Mouse (Mus musculus): ENCODE results near the gene Neu3. TPM values are rescaled to one million over a fixed set of nuclear protein-coding genes. Genes with fewer than 3 reads are reported as not detected.

Neu3 gene
- total and polyA plus RNA-seq, 3 experiments, result 8.5 to 11.5 (median 11.0) TPM

DNA sequence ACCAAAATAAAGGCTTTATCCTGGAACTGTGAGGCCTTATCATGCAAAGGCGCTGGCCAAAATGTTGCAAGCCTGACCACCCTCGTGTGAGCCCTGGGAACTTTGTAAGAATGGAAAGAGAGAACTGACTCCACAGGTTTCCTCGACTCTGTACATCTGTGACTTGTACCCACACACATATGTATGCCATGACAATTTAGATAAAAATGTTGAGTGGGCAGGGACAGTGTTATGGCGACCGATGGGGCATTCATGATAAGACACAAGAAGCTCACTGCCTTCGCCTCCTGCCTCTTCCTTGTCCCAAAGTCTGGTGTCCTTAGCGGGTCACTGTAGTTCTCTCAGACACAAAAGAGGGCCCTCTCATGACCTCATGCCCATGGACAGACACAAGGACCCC, 29.1 kb downstream of the Neu3 start:
- no peak overlapping the region for H3K27ac ChIP-seq (ENCODE audit: insufficient read depth, low read depth)

DNA sequence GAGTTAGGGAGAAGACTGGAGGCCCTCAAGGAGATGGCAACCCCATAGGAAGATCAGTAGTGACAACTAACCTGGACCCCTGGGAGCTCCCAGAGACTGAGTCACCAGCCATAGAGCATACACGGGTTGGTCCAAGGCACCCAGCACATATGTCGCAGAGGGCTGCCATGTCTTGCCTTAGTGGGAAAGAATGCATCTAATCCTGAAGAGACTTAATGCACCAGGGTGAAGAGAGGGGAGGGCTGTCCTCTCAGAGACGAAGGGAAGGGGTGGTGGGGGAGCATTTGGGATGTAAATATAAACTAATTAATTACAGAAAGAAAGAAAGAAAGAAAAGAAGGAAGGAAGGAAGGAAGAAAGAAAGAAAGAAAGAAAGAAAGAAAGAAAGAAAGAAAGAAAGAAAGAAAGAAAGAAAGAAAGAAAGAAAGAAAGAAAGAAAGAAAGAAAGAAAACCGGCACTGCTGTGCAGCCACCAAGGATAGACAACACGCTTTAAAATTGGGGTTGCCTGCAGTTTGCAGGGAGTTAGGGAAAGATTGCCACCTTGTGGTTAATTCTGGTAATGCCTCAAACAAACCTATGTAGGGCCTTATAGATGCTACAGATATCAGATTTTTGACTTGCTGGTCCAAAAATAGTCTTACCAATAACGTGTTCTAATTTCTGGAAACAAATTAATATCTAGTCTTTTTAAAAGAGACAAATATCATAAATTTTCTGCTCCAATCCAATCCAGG, 30.1 kb downstream of the Neu3 start:
- Histone ChIP-seq H3K4me1 (ENCODE audit: control insufficient read depth in 1 of 2, insufficient read depth in 2 of 2) (peaks cover 15 to 41% of the 10 kb centered on the region in 2 experiments), H3K36me3 (replicated peaks in 1 of 2; ENCODE audit: control insufficient read depth in 1 of 2, insufficient read depth in 1 of 2, low read length in 1 of 2) (no peaks in the 10 kb centered on the region), H3K79me2 (replicated peaks; ENCODE audit: control insufficient read depth, extremely low read depth, insufficient read depth, poor library complexity, severe bottlenecking) (no peaks in the 10 kb centered on the region), H3K9ac (ENCODE audit: insufficient read depth, low read depth) (no peak overlapping the region), H3K4me3 (replicated peaks in 1 of 3; ENCODE audit: low read depth in 2 of 3, low read length in 2 of 3, poor library complexity in 1 of 3) (no peak overlapping the region), H3K4me2 (ENCODE audit: insufficient read depth, low read depth, poor library complexity, severe bottlenecking) (no peak overlapping the region), H3K9me3 (replicated peaks; ENCODE audit: low read length) (peaks cover 17% of the 10 kb centered on the region), H3K27me3 (replicated peaks) (no peaks in the 10 kb centered on the region), H3K27ac (ENCODE audit: insufficient read depth, low read depth) (no peak overlapping the region)
- in situ Hi-C loops (cut with MboI; ENCODE audit: low pct_ligation_motif_present, low pct_unique_long_range_greater_than_20kb, low sequenced_read_pairs) (loop anchor here (5.0 kb wide), 2 partner anchors 136 to 181 kb away; no protein-coding TSS in a partner anchor), dilution Hi-C loops (cut with MboI; ENCODE audit: extremely low pct_ligation_motif_present, extremely low pct_unique_long_range_greater_than_20kb, low sequenced_read_pairs) (no loop called here)
- peak; percentile 85 for DNase-seq (ENCODE audit: extremely low read depth)
- TF ChIP-seq KAT2A (IDR thresholded peaks at IDR 0.05; ENCODE audit: insufficient replicate concordance, low read length), result no peak
- TF ChIP-seq MEF2A (IDR thresholded peaks at IDR 0.05; ENCODE audit: borderline replicate concordance, low read depth, low read length), result no peak
- no peak for TF ChIP-seq MAZ (IDR thresholded peaks at IDR 0.05; ENCODE audit: low read depth, low read length)
- TF ChIP-seq ZC3H11A (IDR thresholded peaks at IDR 0.05; ENCODE audit: low read depth, low read length), result peak; percentile 86
- peak; percentile 90 for TF ChIP-seq SMC3 (IDR thresholded peaks at IDR 0.05; ENCODE audit: low read depth, low read length)
- no peak for TF ChIP-seq TBP (conservative IDR thresholded peaks at IDR 0.05; ENCODE audit: low read depth, low read length)
- TF ChIP-seq RCOR1 (conservative IDR thresholded peaks at IDR 0.05; ENCODE audit: low read depth, low read length), result no peak
- peak; percentile 70 to 90 for TF ChIP-seq CTCF (conservative IDR thresholded peaks at IDR 0.05 in 1 of 2, IDR thresholded peaks at IDR 0.05 in 1 of 2; ENCODE audit: low read depth in 2 of 2, low read length in 2 of 2)
- TF ChIP-seq MYC (IDR thresholded peaks at IDR 0.05; ENCODE audit: low read depth, low read length), result peak; percentile 68
- no peak for TF ChIP-seq JUND (conservative IDR thresholded peaks at IDR 0.05; ENCODE audit: low read depth, low read length)
- no peak for TF ChIP-seq POLR2A (IDR thresholded peaks at IDR 0.05; ENCODE audit: low read depth, low read length)
- 0 out of 2 replicates have a peak, but pooled peaks have one; percentile 23 for TF ChIP-seq NELFE (IDR thresholded peaks at IDR 0.05; ENCODE audit: low read depth, low read length)
- TF ChIP-seq JUN (IDR thresholded peaks at IDR 0.05; ENCODE audit: insufficient read depth, low read depth, low read length), result no peak
- TF ChIP-seq CHD2 (IDR thresholded peaks at IDR 0.05; ENCODE audit: low read length), result no peak
- peak; percentile 92 for TF ChIP-seq RAD21 (IDR thresholded peaks at IDR 0.05; ENCODE audit: low read depth, low read length)
- no peak for TF ChIP-seq MXI1 (IDR thresholded peaks at IDR 0.05; ENCODE audit: low read depth, low read length)

More for the DNA sequence above, 29.1 kb downstream of the Neu3 start:
- Histone ChIP-seq H3K4me2 (ENCODE audit: insufficient read depth, low read depth, poor library complexity, severe bottlenecking) (no peak overlapping the region), H3K36me3 (replicated peaks in 1 of 2; ENCODE audit: control insufficient read depth in 1 of 2, insufficient read depth in 1 of 2, low read length in 1 of 2) (no peaks in the 10 kb centered on the region), H3K4me1 (ENCODE audit: control insufficient read depth in 1 of 2, insufficient read depth in 2 of 2) (peaks cover 13 to 37% of the 10 kb centered on the region in 2 experiments), H3K9ac (ENCODE audit: insufficient read depth, low read depth) (no peak overlapping the region), H3K79me2 (replicated peaks; ENCODE audit: control insufficient read depth, extremely low read depth, insufficient read depth, poor library complexity, severe bottlenecking) (no peaks in the 10 kb centered on the region), H3K27me3 (replicated peaks) (no peaks in the 10 kb centered on the region), H3K9me3 (replicated peaks; ENCODE audit: low read length) (peaks cover 6% of the 10 kb centered on the region), H3K4me3 (replicated peaks in 1 of 3; ENCODE audit: low read depth in 2 of 3, low read length in 2 of 3, poor library complexity in 1 of 3) (no peak overlapping the region)
- TF ChIP-seq MXI1 (IDR thresholded peaks at IDR 0.05; ENCODE audit: low read depth, low read length), result no peak
- no peak for TF ChIP-seq JUN (IDR thresholded peaks at IDR 0.05; ENCODE audit: insufficient read depth, low read depth, low read length)
- no peak for TF ChIP-seq E2F4 (IDR thresholded peaks at IDR 0.05; ENCODE audit: insufficient replicate concordance, low read depth, low read length)
- no peak for TF ChIP-seq ZMIZ1 (IDR thresholded peaks at IDR 0.05; ENCODE audit: low read depth, low read length)
- TF ChIP-seq SMC3 (IDR thresholded peaks at IDR 0.05; ENCODE audit: low read depth, low read length), result no peak
- no peak for TF ChIP-seq TCF12 (IDR thresholded peaks at IDR 0.05; ENCODE audit: low read depth, low read length)
- TF ChIP-seq IRF4 (IDR thresholded peaks at IDR 0.05; ENCODE audit: low read depth, low read length), result no peak
- no peak for TF ChIP-seq SIN3A (IDR thresholded peaks at IDR 0.05; ENCODE audit: low read length)
- TF ChIP-seq MAFK (IDR thresholded peaks at IDR 0.05; ENCODE audit: insufficient replicate concordance, low read length), result no peak
- TF ChIP-seq NRF1 (IDR thresholded peaks at IDR 0.05; ENCODE audit: low read depth, low read length), result no peak
- TF ChIP-seq ZC3H11A (IDR thresholded peaks at IDR 0.05; ENCODE audit: low read depth, low read length), result no peak
- dilution Hi-C loops (cut with MboI; ENCODE audit: extremely low pct_ligation_motif_present, extremely low pct_unique_long_range_greater_than_20kb, low sequenced_read_pairs), result no loop called here
- in situ Hi-C loops (cut with MboI; ENCODE audit: low pct_ligation_motif_present, low pct_unique_long_range_greater_than_20kb, low sequenced_read_pairs), result loop anchor here (5.0 kb wide), 2 partner anchors 137 to 182 kb away; no protein-coding TSS in a partner anchor
- DNase-seq (ENCODE audit: extremely low read depth), result no peak

All from CH12.LX (cell line).